In genomic region chr2:132208246-132208881, GRCm38 (mm10) we compare ENCODE assay signal across 16 mouse cellular contexts. TPM values are rescaled to one million over a fixed set of nuclear protein-coding genes. Genes with fewer than 3 reads are reported as not detected.
DNase-seq lines count a peak whose midpoint lies in the region; ATAC-seq lines count a peak whose summit lies in the region.
"Had no signal": no experiment of that assay in that cellular context is flagged by ENCODE, and none has a peak within 500 bp of the region (broad histone marks: within the 10 kb centered on the region; RNA-seq: fewer than 3 reads in every experiment).

No protein-coding gene starts in this region.

- H3K27ac ChIP-seq in heart, embryonic 11.5 days (ENCODE audit: low read depth, low read length), result peak overlapping the region; percentile 22
- no peak overlapping the region for H3K27ac ChIP-seq in liver, embryonic 11.5 days (ENCODE audit: low read depth, low read length)
- H3K27ac ChIP-seq: hindbrain, embryonic 14.5 days; layer of hippocampus, adult 2 months; limb, embryonic 10.5 days; lung, embryonic 15.5 days had no signal

- ATAC-seq in heart, embryonic 11.5 days (replicated peaks; ENCODE audit: insufficient number of reproducible peaks, low FRiP score, low TSS enrichment), result peak; percentile 73
- ATAC-seq in liver, embryonic 11.5 days (replicated peaks; ENCODE audit: low FRiP score), result peak; percentile 68
- no peak for ATAC-seq in granulocyte monocyte progenitor cell, adult 5-6 weeks (replicated peaks; ENCODE audit: poor library complexity, severe bottlenecking)

- no peak for DNase-seq in heart, postnatal 10 days
- DNase-seq in 416B (ENCODE audit: low read depth), result peak; percentile 53
- peak; percentile 48 for DNase-seq in adrenal gland, adult 8-10 months
- DNase-seq in liver, embryonic 11.5 days (ENCODE audit: low spot score), result no peak
- DNase-seq in cerebellum, adult 9-11 months, result no peak
- no peak for DNase-seq in cerebellum, adult 11-12 months
- DNase-seq: cerebellum, adult 2 months; kidney, adult 11 months; spleen, adult 18-20 months had no signal

- no peaks in the 10 kb centered on the region for H3K36me3 ChIP-seq in heart, embryonic 11.5 days (ENCODE audit: control insufficient read depth, insufficient read depth, low read length)
- H3K36me3 ChIP-seq in liver, embryonic 11.5 days (ENCODE audit: control insufficient read depth, insufficient read depth, low read length), result no peaks in the 10 kb centered on the region
- H3K36me3 ChIP-seq: limb, embryonic 10.5 days; lung, embryonic 15.5 days had no signal

- H3K27me3 ChIP-seq in heart, embryonic 11.5 days (ENCODE audit: control insufficient read depth, insufficient read depth, low read length), result no peaks in the 10 kb centered on the region
- H3K27me3 ChIP-seq in liver, embryonic 11.5 days (replicated peaks; ENCODE audit: control insufficient read depth, insufficient read depth, low read length), result no peaks in the 10 kb centered on the region
- H3K27me3 ChIP-seq: lung, embryonic 15.5 days had no signal

- no peaks in the 10 kb centered on the region for H3K9me3 ChIP-seq in heart, embryonic 11.5 days (replicated peaks; ENCODE audit: control insufficient read depth, low read length)
- no peaks in the 10 kb centered on the region for H3K9me3 ChIP-seq in liver, embryonic 11.5 days (ENCODE audit: control insufficient read depth, low read length)
- H3K9me3 ChIP-seq: limb, embryonic 10.5 days; lung, embryonic 15.5 days had no signal

- no peak overlapping the region for H3K4me2 ChIP-seq in heart, embryonic 11.5 days
- H3K4me2 ChIP-seq in liver, embryonic 11.5 days, result peak overlapping the region; percentile 25; the same call in 1 of the 2 replicates
- H3K4me2 ChIP-seq: hindbrain, embryonic 14.5 days; lung, embryonic 15.5 days; midbrain, embryonic 11.5 days had no signal

- no peaks in the 10 kb centered on the region for H3K4me1 ChIP-seq in heart, embryonic 11.5 days (ENCODE audit: control insufficient read depth, insufficient read depth, low read length)
- no peaks in the 10 kb centered on the region for H3K4me1 ChIP-seq in liver, embryonic 11.5 days (replicated peaks; ENCODE audit: control insufficient read depth, insufficient read depth, low read length)
- H3K4me1 ChIP-seq: limb, embryonic 10.5 days; lung, embryonic 15.5 days had no signal

- no peak overlapping the region for H3K9ac ChIP-seq in heart, embryonic 11.5 days (ENCODE audit: low read depth, low read length)
- H3K9ac ChIP-seq in liver, embryonic 11.5 days (ENCODE audit: low read depth, low read length), result no peak overlapping the region
- H3K9ac ChIP-seq: hindbrain, embryonic 14.5 days; lung, embryonic 15.5 days had no signal

- intact Hi-C loops in heart, postnatal 10 days (cut with DNase I), result no loop called here

- WGBS in heart, embryonic 11.5 days (ENCODE audit: insufficient replicate concordance), result 76% methylated on average over 8 of the region's 8 CpGs
- 66% methylated on average over 8 of the region's 8 CpGs for WGBS in liver, embryonic 11.5 days

- no peak overlapping the region for H3K4me3 ChIP-seq in heart, embryonic 11.5 days (ENCODE audit: low read depth, low read length)
- H3K4me3 ChIP-seq in liver, embryonic 11.5 days (ENCODE audit: low read depth, low read length), result no peak overlapping the region
- H3K4me3 ChIP-seq: layer of hippocampus, adult 2 months; limb, embryonic 10.5 days; lung, embryonic 15.5 days had no signal

RNA-seq across cellular contexts. Expression of gene Tmem230, which starts 39.2 kb away (rescaled TPM):
- polyA plus RNA-seq in heart, embryonic 11.5 days (2014; fragmentation: Nextera tagmentation; extraction: Ambion mirVana), result 42.1 and 44.2 TPM in 2 replicates
- total RNA-seq in heart, postnatal 10 days (2021), result 10 to 100 TPM; 22.1 to 25.7 TPM
- total RNA-seq in adrenal gland, adult 8-10 months (2022), result 10 to 100 TPM; 44.1 to 48.7 (median 46.3) TPM
- polyA plus RNA-seq in liver, embryonic 11.5 days (2014; fragmentation: Nextera tagmentation; extraction: Ambion mirVana), result 37.9 and 38.2 TPM in 2 replicates
- total RNA-seq in granulocyte monocyte progenitor cell, adult 5-6 weeks (2014; fragmentation: Nextera tagmentation), result 50.1 and 51.5 TPM in 2 replicates
- 18.7 and 19.4 TPM in 2 replicates for total RNA-seq in granulocyte monocyte progenitor cell, adult 5-6 weeks (2017)

RNA-seq across cellular contexts. Expression of gene Pcna, which starts 44.8 kb away (rescaled TPM):
- 209 and 212 TPM in 2 replicates for polyA plus RNA-seq in heart, embryonic 11.5 days (2014; fragmentation: Nextera tagmentation; extraction: Ambion mirVana)
- 10 to 100 TPM; 78.2 to 87.8 TPM for total RNA-seq in heart, postnatal 10 days (2021)
- 10 to 100 TPM; 58.8 to 71.5 (median 65.4) TPM for total RNA-seq in adrenal gland, adult 8-10 months (2022)
- polyA plus RNA-seq in liver, embryonic 11.5 days (2014; fragmentation: Nextera tagmentation; extraction: Ambion mirVana), result 415 and 419 TPM in 2 replicates
- 627 and 644 TPM in 2 replicates for total RNA-seq in granulocyte monocyte progenitor cell, adult 5-6 weeks (2014; fragmentation: Nextera tagmentation)
- total RNA-seq in granulocyte monocyte progenitor cell, adult 5-6 weeks (2017), result 619 and 668 TPM in 2 replicates

RNA-seq across cellular contexts. Expression of gene Cds2, which starts 54.6 kb away (rescaled TPM):
- 13.0 and 18.5 TPM in 2 replicates for polyA plus RNA-seq in heart, embryonic 11.5 days (2014; fragmentation: Nextera tagmentation; extraction: Ambion mirVana)
- 10 to 100 TPM; 82.3 to 85.3 TPM for total RNA-seq in heart, postnatal 10 days (2021)
- total RNA-seq in adrenal gland, adult 8-10 months (2022), result 100 to 1,000 TPM in 1 of 4 experiments, 10 to 100 TPM in 3; 73.5 to 114 (median 87.4) TPM
- polyA plus RNA-seq in liver, embryonic 11.5 days (2014; fragmentation: Nextera tagmentation; extraction: Ambion mirVana), result 12.9 and 19.0 TPM in 2 replicates
- 8.7 and 22.5 TPM in 2 replicates for total RNA-seq in granulocyte monocyte progenitor cell, adult 5-6 weeks (2014; fragmentation: Nextera tagmentation)
- 7.0 and 9.7 TPM in 2 replicates for total RNA-seq in granulocyte monocyte progenitor cell, adult 5-6 weeks (2017)

Comparison
In these comparisons a context has a peak if more than half of its experiments do, and no peak if none do; other contexts are left out.
1. DNase-seq: peak in 416B (single experiment) and adrenal gland, adult 8-10 months (single experiment); none in heart, postnatal 10 days (0 of 2), liver, embryonic 11.5 days (single experiment), cerebellum, adult 9-11 months (single experiment) and cerebellum, adult 11-12 months (single experiment).
2. RNA of gene Pcna, which starts 44.8 kb away (total RNA-seq): 619 to 668 TPM in granulocyte monocyte progenitor cell, adult 5-6 weeks; 78.2 to 87.8 TPM in heart, postnatal 10 days and 58.8 to 71.5 TPM in adrenal gland, adult 8-10 months; every median in the first group is over 4 times any median in the second.